Mouse (Mus musculus) MEL (cell line): ENCODE measurements around the gene Tpx2. TPM values are rescaled to one million over a fixed set of nuclear protein-coding genes. Genes with fewer than 3 reads are reported as not detected.

Source experiments
- DNase-seq: peaks from one replicate; pipeline ENCODE4 v3.0.0; 2011; ENCODE audit warnings: low read depth, low spot score
- H3K27ac ChIP-seq: 2 replicates; pipeline ENCODE4 v1.5.1; 2012; ENCODE audit warnings: low read depth, mild to moderate bottlenecking, control low read depth, low read length, moderate library complexity; ENCODE audit not compliant: control insufficient read depth
- H3K27me3 ChIP-seq, 2 experiments: fragments of 150-350 bp in 1 of 2; sonication (generic) in 1 of 2; 2 replicates each; pipeline ENCODE4 v1.6.1; 2012; ENCODE audit warnings: low read length in 2 of 2, mild to moderate bottlenecking in 2 of 2, improper control_type of control experiment in 1 of 2, moderate library complexity in 1 of 2; ENCODE audit not compliant: insufficient read depth in 2 of 2, control insufficient read depth in 1 of 2
- H3K36me3 ChIP-seq, 2 experiments: 2 replicates each; pipeline ENCODE4 v1.6.1; 2012 to 2014; ENCODE audit warnings: low read length in 2 of 2, improper control_type of control experiment in 1 of 2, inconsistent platforms in 1 of 2, mild to moderate bottlenecking in 1 of 2; ENCODE audit not compliant: insufficient read depth in 2 of 2, control insufficient read depth in 1 of 2
- H3K4me1 ChIP-seq, 2 experiments: fragments of 150-350 bp in 1 of 2; sonication (generic) in 1 of 2; 2 replicates each; pipeline ENCODE4 v1.6.1; 2012; ENCODE audit warnings: low read length in 2 of 2, improper control_type of control experiment in 1 of 2, mild to moderate bottlenecking in 1 of 2; ENCODE audit not compliant: insufficient read depth in 2 of 2, control insufficient read depth in 1 of 2
- H3K4me3 ChIP-seq, 2 experiments: fragments of 150-350 bp in 1 of 2; sonication (generic) in 1 of 2; 2 replicates each; pipeline ENCODE4 v1.5.1; 2012; ENCODE audit warnings: low read depth in 2 of 2, low read length in 2 of 2, mild to moderate bottlenecking in 2 of 2, moderate library complexity in 2 of 2, control low read depth in 1 of 2, improper control_type of control experiment in 1 of 2; ENCODE audit not compliant: control insufficient read depth in 1 of 2, insufficient read depth in 1 of 2
- H3K79me2 ChIP-seq: 2 replicates; pipeline ENCODE4 v1.6.1; 2012; ENCODE audit warnings: mild to moderate bottlenecking, low read length, moderate library complexity; ENCODE audit not compliant: control insufficient read depth, poor library complexity, insufficient read depth
- H3K9ac ChIP-seq: 2 replicates; pipeline ENCODE4 v1.6.1; 2012; ENCODE audit warnings: low read depth, mild to moderate bottlenecking, control low read depth, low read length, moderate library complexity; ENCODE audit not compliant: control insufficient read depth, poor library complexity, severe bottlenecking
- H3K9me3 ChIP-seq: fragments of 150-350 bp; sonication (generic); replicated peaks from 2 replicates; pipeline ENCODE4 v1.6.1; 2012; ENCODE audit warnings: mild to moderate bottlenecking, low read length, improper control_type of control experiment, moderate library complexity; ENCODE audit not compliant: insufficient read depth
- BHLHE40 ChIP-seq: IDR thresholded peaks from 2 replicates; pipeline ENCODE4 v1.6.1; 2012; ENCODE audit warnings: low read depth, mild to moderate bottlenecking, inconsistent platforms, low read length, improper control_type of control experiment, borderline replicate concordance
- CHD1 ChIP-seq: IDR thresholded peaks from 2 replicates; pipeline ENCODE4 v1.6.1; 2012; ENCODE audit warnings: low read depth, mild to moderate bottlenecking, inconsistent platforms, low read length, improper control_type of control experiment
- CHD2 ChIP-seq: IDR thresholded peaks from 2 replicates; pipeline ENCODE4 v1.6.1; 2011; ENCODE audit warnings: low read length, improper control_type of control experiment
- CTCF ChIP-seq, 3 experiments: IDR thresholded peaks in 2 of 3; conservative IDR thresholded peaks in 1 of 3; 2 replicates each; pipeline ENCODE4 v1.5.1; 2011 to 2012; ENCODE audit warnings: low read length in 3 of 3, low read depth in 2 of 3, mild to moderate bottlenecking in 2 of 3, improper control_type of control experiment in 1 of 3, inconsistent platforms in 1 of 3, mixed read lengths in 1 of 3, moderate library complexity in 1 of 3; ENCODE audit not compliant: control insufficient read depth in 1 of 3, insufficient read depth in 1 of 3, poor library complexity in 1 of 3, severe bottlenecking in 1 of 3
- E2F4 ChIP-seq: IDR thresholded peaks from 2 replicates; pipeline ENCODE4 v1.6.1; 2011; ENCODE audit warnings: low read depth, low read length, improper control_type of control experiment, borderline replicate concordance
- ELF1 ChIP-seq: IDR thresholded peaks from 2 replicates; pipeline ENCODE4 v1.6.1; 2014; ENCODE audit warnings: low read depth, mild to moderate bottlenecking, inconsistent platforms, low read length, improper control_type of control experiment, moderate library complexity
- EP300 ChIP-seq, 2 experiments: IDR thresholded peaks; 2 replicates each; pipeline ENCODE4 v1.6.1; 2011; ENCODE audit warnings: improper control_type of control experiment in 2 of 2, low read length in 2 of 2, low read depth in 1 of 2, mild to moderate bottlenecking in 1 of 2
- ETS1 ChIP-seq: IDR thresholded peaks from 2 replicates; pipeline ENCODE4 v1.6.1; 2012; ENCODE audit warnings: low read depth, mild to moderate bottlenecking, inconsistent platforms, low read length, improper control_type of control experiment, moderate library complexity
- GATA1 ChIP-seq: IDR thresholded peaks from 2 replicates; pipeline ENCODE4 v1.6.1; 2011; ENCODE audit warnings: low read depth, low read length, improper control_type of control experiment
- HCFC1 ChIP-seq: IDR thresholded peaks from 2 replicates; pipeline ENCODE4 v1.6.1; 2012; ENCODE audit warnings: low read depth, mild to moderate bottlenecking, inconsistent platforms, low read length, improper control_type of control experiment, moderate library complexity
- JUND ChIP-seq: IDR thresholded peaks from 2 replicates; pipeline ENCODE4 v1.6.1; 2011; ENCODE audit warnings: low read depth, mild to moderate bottlenecking, improper control_type of control experiment, low read length
- KAT2A ChIP-seq: conservative IDR thresholded peaks from 2 replicates; pipeline ENCODE4 v1.6.1; 2012; ENCODE audit warnings: low read depth, low read length, improper control_type of control experiment, inconsistent platforms
- MAX ChIP-seq: IDR thresholded peaks from 2 replicates; pipeline ENCODE4 v1.6.1; 2011; ENCODE audit warnings: low read length, improper control_type of control experiment
- MAZ ChIP-seq: IDR thresholded peaks from 2 replicates; pipeline ENCODE4 v1.6.1; 2012; ENCODE audit warnings: low read depth, mild to moderate bottlenecking, inconsistent platforms, low read length, improper control_type of control experiment
- MEF2A ChIP-seq: IDR thresholded peaks from 2 replicates; pipeline ENCODE4 v1.6.1; 2014; ENCODE audit warnings: low read depth, mild to moderate bottlenecking, inconsistent platforms, low read length, improper control_type of control experiment; ENCODE audit not compliant: poor library complexity, insufficient replicate concordance, severe bottlenecking; ENCODE audit errors: extremely low read depth
- MXI1 ChIP-seq: IDR thresholded peaks from 2 replicates; pipeline ENCODE4 v1.6.1; 2011; ENCODE audit warnings: mild to moderate bottlenecking, low read depth, low read length, improper control_type of control experiment
- MYB ChIP-seq: IDR thresholded peaks from 2 replicates; pipeline ENCODE4 v1.6.1; 2011; ENCODE audit warnings: mild to moderate bottlenecking, low read depth, low read length, improper control_type of control experiment
- NELFE ChIP-seq: IDR thresholded peaks from 2 replicates; pipeline ENCODE4 v1.6.1; 2011; ENCODE audit warnings: low read depth, low read length, improper control_type of control experiment
- NRF1 ChIP-seq: IDR thresholded peaks from 2 replicates; pipeline ENCODE4 v1.6.1; 2014; ENCODE audit warnings: low read depth, mild to moderate bottlenecking, inconsistent platforms, low read length, improper control_type of control experiment, moderate library complexity; ENCODE audit not compliant: poor library complexity, insufficient read depth, severe bottlenecking
- POLR2A ChIP-seq, 2 experiments: IDR thresholded peaks; 2 replicates each; pipeline ENCODE4 v1.6.1; 2011 to 2012; ENCODE audit warnings: low read length in 2 of 2, mild to moderate bottlenecking in 2 of 2, control low read depth in 1 of 2, improper control_type of control experiment in 1 of 2, low read depth in 1 of 2, moderate library complexity in 1 of 2; ENCODE audit not compliant: control insufficient read depth in 1 of 2, insufficient read depth in 1 of 2, poor library complexity in 1 of 2
- POLR2AphosphoS2 ChIP-seq: IDR thresholded peaks from 2 replicates; pipeline ENCODE4 v1.6.1; 2011; ENCODE audit warnings: low read length, improper control_type of control experiment
- POLR2AphosphoS5 ChIP-seq: IDR thresholded peaks from 2 replicates; pipeline ENCODE4 v1.6.1; 2012; ENCODE audit warnings: low read depth, borderline replicate concordance, mild to moderate bottlenecking, inconsistent platforms, low read length, moderate library complexity, mixed read lengths
- RAD21 ChIP-seq: IDR thresholded peaks from 2 replicates; pipeline ENCODE4 v1.6.1; 2011; ENCODE audit warnings: mild to moderate bottlenecking, low read depth, low read length, improper control_type of control experiment
- RCOR1 ChIP-seq: IDR thresholded peaks from 2 replicates; pipeline ENCODE4 v1.6.1; 2012; ENCODE audit warnings: low read depth, mild to moderate bottlenecking, inconsistent platforms, low read length, improper control_type of control experiment
- SIN3A ChIP-seq: IDR thresholded peaks from 2 replicates; pipeline ENCODE4 v1.6.1; 2012; ENCODE audit warnings: low read length, improper control_type of control experiment, inconsistent platforms
- SMC3 ChIP-seq: IDR thresholded peaks from 2 replicates; pipeline ENCODE4 v1.6.1; 2011; ENCODE audit warnings: low read depth, low read length, improper control_type of control experiment
- TAL1 ChIP-seq: IDR thresholded peaks from 2 replicates; pipeline ENCODE4 v1.6.1; 2012; ENCODE audit warnings: mild to moderate bottlenecking, inconsistent platforms, low read length, moderate library complexity, mixed read lengths
- TBP ChIP-seq: IDR thresholded peaks from 2 replicates; pipeline ENCODE4 v1.8.0; 2011; ENCODE audit warnings: low read depth, low read length, improper control_type of control experiment
- TCF12 ChIP-seq: IDR thresholded peaks from 2 replicates; pipeline ENCODE4 v1.6.1; 2014; ENCODE audit warnings: low read depth, mild to moderate bottlenecking, inconsistent platforms, low read length, improper control_type of control experiment, moderate library complexity
- UBTF ChIP-seq: IDR thresholded peaks from 2 replicates; pipeline ENCODE4 v1.6.1; 2012; ENCODE audit warnings: low read depth, mild to moderate bottlenecking, inconsistent platforms, low read length, improper control_type of control experiment, moderate library complexity, borderline replicate concordance; ENCODE audit not compliant: insufficient read depth
- USF1 ChIP-seq: IDR thresholded peaks from 2 replicates; pipeline ENCODE4 v1.6.1; 2014; ENCODE audit warnings: low read depth, mild to moderate bottlenecking, inconsistent platforms, low read length, improper control_type of control experiment, moderate library complexity
- USF2 ChIP-seq, 2 experiments: IDR thresholded peaks; 2 replicates each; pipeline ENCODE4 v1.6.1; 2011 to 2012; ENCODE audit warnings: improper control_type of control experiment in 2 of 2, low read length in 2 of 2, borderline replicate concordance in 1 of 2, inconsistent platforms in 1 of 2, low read depth in 1 of 2, mild to moderate bottlenecking in 1 of 2; ENCODE audit not compliant: insufficient read depth in 1 of 2
- ZC3H11A ChIP-seq: IDR thresholded peaks from 2 replicates; pipeline ENCODE4 v1.6.1; 2012; ENCODE audit warnings: low read depth, mild to moderate bottlenecking, inconsistent platforms, low read length, improper control_type of control experiment
- ZKSCAN1 ChIP-seq: IDR thresholded peaks from 2 replicates; pipeline ENCODE4 v1.6.1; 2012; ENCODE audit warnings: low read depth, mild to moderate bottlenecking, inconsistent platforms, low read length, improper control_type of control experiment, moderate library complexity
- ZMIZ1 ChIP-seq: IDR thresholded peaks from 2 replicates; pipeline ENCODE4 v1.6.1; 2012; ENCODE audit warnings: low read depth, mild to moderate bottlenecking, inconsistent platforms, low read length, improper control_type of control experiment, moderate library complexity
- ZNF384 ChIP-seq: IDR thresholded peaks from 2 replicates; pipeline ENCODE4 v1.6.1; 2012; ENCODE audit warnings: low read depth, mild to moderate bottlenecking, inconsistent platforms, low read length, improper control_type of control experiment
- polyA plus RNA-seq, 2 experiments: library from polyadenylated mRNA; stranded (reverse) in 1 of 2; unstranded in 1 of 2; fragments of >175 nt in 1 of 2; fragments of >200 nt in 1 of 2; gene quantifications; 2 replicates each; pipeline versions ENCODE4 v1.2.1 to v1.2.4; 2012; ENCODE audit warnings: low replicate concordance in 2 of 2, low read depth in 1 of 2; ENCODE audit not compliant: insufficient read length in 2 of 2, insufficient read depth in 1 of 2, missing spikeins in 1 of 2
- total RNA-seq: library from RNA; depleted of rRNA; stranded (reverse); fragments of 300-350 nt; gene quantifications from 2 replicates; pipeline ENCODE4 v1.2.3, GENCODE M21; 2012

The Tpx2 gene
- total and polyA plus RNA-seq, 3 experiments: 59.3 to 131 TPM; not detected in 1

GRCm38 (mm10) chr2:152811336-152812165 is 36.2 kb upstream of the Tpx2 start:
- no peak overlapping the region for H3K9ac ChIP-seq
- H3K27me3 ChIP-seq: no peaks in the 10 kb centered on the region
- no peaks in the 10 kb centered on the region for H3K79me2 ChIP-seq
- H3K9me3 ChIP-seq: no peaks in the 10 kb centered on the region
- H3K4me3 ChIP-seq: no peak overlapping the region
- H3K4me1 ChIP-seq: peaks cover 19 to 40% of the 10 kb centered on the region in 2 experiments
- no peak overlapping the region for H3K27ac ChIP-seq
- DNase-seq: no peak
- H3K36me3 ChIP-seq: peaks cover 0 to 37% of the 10 kb centered on the region in 2 experiments; a peak in 2 of 4 replicates
- TF ChIP-seq BHLHE40 (no peak), POLR2AphosphoS5 (no peak), POLR2AphosphoS2 (no peak), NELFE (no peak), HCFC1 (no peak), EP300 (IDR thresholded peaks at IDR 0.05; ENCODE audit: low read depth in 1 of 2, low read length in 2 of 2) (peak; percentile 56 to 78), TBP (no peak), POLR2A (IDR thresholded peaks at IDR 0.05; ENCODE audit: control insufficient read depth in 1 of 2, insufficient read depth in 1 of 2, low read depth in 1 of 2, low read length in 2 of 2, poor library complexity in 1 of 2) (no peak), ZNF384 (no peak), RCOR1 (peak; percentile 98), USF1 (no peak), MAZ (peak; percentile 65), ZMIZ1 (no peak), ZKSCAN1 (no peak), RAD21 (no peak), TCF12 (peak; percentile 94), KAT2A (no peak), MYB (no peak), ZC3H11A (no peak), MXI1 (peak; percentile 45; the same call in 1 of the 2 replicates), NRF1 (no peak), CHD2 (no peak), GATA1 (peak; percentile 84), TAL1 (peak; percentile 80), CTCF (IDR thresholded peaks at IDR 0.05 in 2 of 3, conservative IDR thresholded peaks at IDR 0.05 in 1 of 3; ENCODE audit: control insufficient read depth in 1 of 3, insufficient read depth in 1 of 3, low read depth in 2 of 3, low read length in 3 of 3, poor library complexity in 1 of 3, severe bottlenecking in 1 of 3) (no peak), ELF1 (no peak), MAX (no peak), UBTF (no peak), SIN3A (0 out of 2 replicates have a peak, but pooled peaks have one; percentile 32), JUND (no peak), USF2 (IDR thresholded peaks at IDR 0.05; ENCODE audit: borderline replicate concordance in 1 of 2, insufficient read depth in 1 of 2, low read depth in 1 of 2, low read length in 2 of 2) (no peak), E2F4 (no peak), MEF2A (no peak), ETS1 (peak; percentile 62; the same call in 1 of the 2 replicates), CHD1 (no peak), SMC3 (no peak)
